Mouse (Mus musculus): ENCODE results near the gene Tigit.

DNA sequence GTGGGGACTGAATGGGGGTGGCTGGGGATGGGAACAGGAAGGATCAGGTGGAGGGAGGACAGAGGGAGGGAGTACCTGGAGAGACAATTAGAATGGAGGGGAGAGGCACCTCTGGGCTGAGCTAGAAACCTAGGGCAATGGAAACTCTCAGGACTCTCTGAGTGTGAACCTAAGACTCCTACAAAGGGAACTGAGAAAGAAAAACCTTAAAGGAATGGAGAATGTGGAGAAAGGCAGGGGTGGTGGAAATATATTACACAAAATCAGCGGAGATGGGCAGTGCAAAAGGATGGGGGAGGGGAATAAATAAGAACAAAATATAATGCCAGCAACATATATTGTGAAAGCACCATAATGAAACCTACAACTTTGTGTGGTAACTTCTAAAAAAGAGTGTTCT is 8.0 kb upstream of the Tigit start:
- TF ChIP-seq POLR2A (IDR thresholded peaks at IDR 0.05; ENCODE audit: borderline replicate concordance, extremely low read depth, low read depth, low read length) (no peak), CTCF (IDR thresholded peaks at IDR 0.05; ENCODE audit: insufficient read depth, low read length) (no peak)

Measured in lung, adult 2 months (tissue).